Mouse (Mus musculus) forebrain, postnatal 0 days (tissue): Measurements from ENCODE around the gene Pdpk1. TPM values are rescaled to one million over a fixed set of nuclear protein-coding genes. Genes with fewer than 3 reads are reported as not detected.

Experiments used
- ATAC-seq: fragments of 200-750 bp; cut with Nextera tagmentation; 2 replicates; pipeline ENCODE4 v1.8.0; 2017; ENCODE audit warnings: mild to moderate bottlenecking, moderate library complexity
- DNase-seq: peaks from one replicate; pipeline ENCODE4 v3.0.0-alpha.2; 2015
- H3K27ac ChIP-seq: fragments of 300-500 bp; sonication (generic); 2 replicates; pipeline ENCODE4 v1.5.1; 2014; ENCODE audit warnings: low read depth, mild to moderate bottlenecking, antibody characterized with exemption, low read length, moderate library complexity, mixed read lengths
- H3K27me3 ChIP-seq: fragments of 300-500 bp; sonication (generic); 2 replicates; pipeline ENCODE4 v1.6.1; 2014; ENCODE audit warnings: mild to moderate bottlenecking, low read length, mixed read lengths; ENCODE audit not compliant: insufficient read depth
- H3K36me3 ChIP-seq: fragments of 300-500 bp; sonication (generic); 2 replicates; pipeline ENCODE4 v1.6.1; 2014; ENCODE audit warnings: mild to moderate bottlenecking, moderate library complexity; ENCODE audit not compliant: insufficient read depth
- H3K4me1 ChIP-seq: fragments of 300-500 bp; sonication (generic); 2 replicates; pipeline ENCODE4 v1.6.1; 2014; ENCODE audit warnings: antibody characterized with exemption; ENCODE audit not compliant: insufficient read depth
- H3K4me2 ChIP-seq: fragments of 300-500 bp; sonication (generic); 2 replicates; pipeline ENCODE4 v1.6.1; 2014; ENCODE audit warnings: low read depth, mild to moderate bottlenecking, moderate library complexity
- H3K4me3 ChIP-seq: fragments of 300-500 bp; sonication (generic); 2 replicates; pipeline ENCODE4 v1.5.1; 2014; ENCODE audit warnings: low read depth, low read length, mixed read lengths
- H3K9ac ChIP-seq: fragments of 300-500 bp; sonication (generic); 2 replicates; pipeline ENCODE4 v1.6.1; 2014; ENCODE audit warnings: mild to moderate bottlenecking
- H3K9me3 ChIP-seq: fragments of 300-500 bp; sonication (generic); 2 replicates; pipeline ENCODE4 v1.6.1; 2016; ENCODE audit warnings: low read length
- CTCF ChIP-seq: sonication (generic); IDR thresholded peaks from 2 replicates; pipeline ENCODE4 v1.5.1; 2016; ENCODE audit warnings: antibody characterized with exemption, control low read depth, low read depth
- WGBS: fragments of 180-500 bp; shearing (Covaris S2); extraction: QIAGEN DNeasy Blood & Tissue Kit; methylation state at CpG from one replicate; pipeline ENCODE4 v1.1.7; 2014; 5-methylcytosine and 5-hydroxymethylcytosine counted together
- polyA plus RNA-seq: library from polyadenylated mRNA; unstranded; fragments of >200 nt; fragmentation: Nextera tagmentation; extraction: Ambion mirVana; gene quantifications from 2 replicates; pipeline ENCODE4 v1.2.1, GENCODE M21; 2015
- total RNA-seq: library from RNA; depleted of rRNA; stranded (reverse); fragments of >200 nt; gene quantifications from 2 replicates; pipeline ENCODE4 v1.2.3, GENCODE M21; 2014; rRNA removed

The Pdpk1 gene
- total RNA-seq, result 50.9 and 55.8 TPM in 2 replicates
- 33.8 and 59.0 TPM in 2 replicates for polyA plus RNA-seq

- H3K36me3 ChIP-seq, result no peaks in the 10 kb centered on the region
- WGBS, result 91% methylated on average over 2 of the region's 2 CpGs
- H3K4me3 ChIP-seq, result peak within 1 kb of the TSS; percentile 32
- no peaks in the 10 kb centered on the region for H3K27me3 ChIP-seq
- peak within 1 kb of the TSS; percentile 41; the same call in 1 of the 2 replicates for H3K9ac ChIP-seq
- H3K4me2 ChIP-seq, result peak within 1 kb of the TSS; percentile 73
- no peak for ATAC-seq
- DNase-seq, result no peak
- no peaks in the 10 kb centered on the region for H3K9me3 ChIP-seq
- TF ChIP-seq CTCF, result no peak
- peaks cover 4% of the 10 kb centered on the region; the same call in 1 of the 2 replicates for H3K4me1 ChIP-seq
- H3K27ac ChIP-seq, result no peak within 1 kb of the TSS
Observed at GRCm38 (mm10) chr17:24150824-24151223, at the start of gene Pdpk1. Gene Pdpk1, minus strand, starts transcription at chr17:24150924.

DNA sequence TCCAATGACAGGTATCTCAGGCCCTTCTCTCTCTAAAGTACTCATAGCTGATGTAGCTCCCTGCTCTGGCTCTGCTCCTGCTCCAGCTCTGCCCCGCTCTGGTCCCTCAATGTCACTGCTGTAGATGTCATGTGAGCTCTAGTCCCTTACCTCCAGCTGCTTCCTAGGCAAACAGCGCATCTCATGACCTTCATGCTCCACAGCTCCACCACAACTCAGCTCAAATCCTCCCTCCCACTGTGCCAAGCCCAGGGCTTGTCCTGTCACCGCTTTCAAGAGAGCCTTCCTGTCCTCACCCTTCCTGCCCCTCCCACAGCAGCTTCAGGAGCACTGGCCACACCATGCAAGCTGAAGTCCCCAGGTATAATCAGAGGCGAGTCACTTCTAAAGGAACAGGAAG, 49.0 kb upstream of the Pdpk1 start:
- Histone ChIP-seq H3K4me1 (peaks cover 8% of the 10 kb centered on the region), H3K9ac (no peak overlapping the region), H3K27me3 (no peaks in the 10 kb centered on the region), H3K27ac (no peak overlapping the region), H3K4me3 (no peak overlapping the region), H3K9me3 (no peaks in the 10 kb centered on the region), H3K36me3 (no peaks in the 10 kb centered on the region), H3K4me2 (no peak overlapping the region)
- 76% methylated on average over 4 of the region's 4 CpGs for WGBS
- TF ChIP-seq CTCF, result no peak
- DNase-seq (no peak), ATAC-seq (no peak)

GRCm38 (mm10) chr17:24199252-24199651, 48.5 kb upstream of the Pdpk1 start:
- H3K27ac ChIP-seq, result 0 out of 2 replicates have a peak overlapping the region, but pooled peaks have one; percentile 35
- no peaks in the 10 kb centered on the region for H3K36me3 ChIP-seq
- no peak overlapping the region for H3K4me3 ChIP-seq
- DNase-seq, result peak; percentile 61
- H3K4me1 ChIP-seq, result peaks cover 3% of the 10 kb centered on the region; the same call in 1 of the 2 replicates
- H3K27me3 ChIP-seq, result no peaks in the 10 kb centered on the region
- H3K4me2 ChIP-seq, result no peak overlapping the region
- H3K9ac ChIP-seq, result no peak overlapping the region
- no peak for TF ChIP-seq CTCF
- ATAC-seq, result peak; percentile 58
- WGBS, result 55% methylated on average over 4 of the region's 4 CpGs
- H3K9me3 ChIP-seq, result no peaks in the 10 kb centered on the region

- Histone ChIP-seq H3K4me1 (no peaks in the 10 kb centered on the region), H3K9ac (no peak overlapping the region), H3K4me2 (no peak overlapping the region), H3K36me3 (no peaks in the 10 kb centered on the region), H3K4me3 (no peak overlapping the region), H3K9me3 (no peaks in the 10 kb centered on the region), H3K27ac (no peak overlapping the region), H3K27me3 (no peaks in the 10 kb centered on the region)
- WGBS, result 68% methylated on average over 15 of the region's 15 CpGs
- TF ChIP-seq CTCF, result no peak
- DNase-seq, result no peak
- ATAC-seq, result no peak
Observed at GRCm38 (mm10) chr17:24197032-24197824, 46.5 kb upstream of the Pdpk1 start.

DNA sequence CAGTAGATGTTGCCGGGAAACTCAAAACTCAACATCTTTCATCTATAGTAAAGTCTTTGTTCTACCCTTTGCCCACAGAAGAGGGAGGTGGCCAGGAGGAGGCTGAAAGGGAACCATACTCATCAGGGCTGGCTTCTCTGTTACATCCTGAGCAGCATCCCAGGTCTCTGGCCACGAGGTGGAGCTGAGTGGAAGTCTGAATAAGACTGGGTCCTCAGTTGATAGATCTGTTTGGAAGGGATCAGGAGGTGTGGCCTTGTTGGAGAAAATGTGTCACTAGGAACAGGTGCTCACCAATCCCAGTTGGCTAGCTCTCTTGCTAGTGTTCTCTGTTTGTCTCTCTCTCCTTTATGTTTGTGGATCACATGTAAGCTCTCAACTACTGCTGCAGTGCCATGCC, 44.6 kb upstream of the Pdpk1 start:
- no peak overlapping the region for H3K9ac ChIP-seq
- H3K4me3 ChIP-seq, result no peak overlapping the region
- no peak overlapping the region for H3K27ac ChIP-seq
- no peak for DNase-seq
- H3K9me3 ChIP-seq, result no peaks in the 10 kb centered on the region
- no peak for TF ChIP-seq CTCF
- no peak overlapping the region for H3K4me2 ChIP-seq
- ATAC-seq, result no peak
- H3K36me3 ChIP-seq, result no peaks in the 10 kb centered on the region
- H3K27me3 ChIP-seq, result no peaks in the 10 kb centered on the region
- no peaks in the 10 kb centered on the region for H3K4me1 ChIP-seq
- 65% methylated on average over 2 of the region's 2 CpGs for WGBS

GRCm38 (mm10) chr17:24193769-24194168, 43.0 kb upstream of the Pdpk1 start:
- no peaks in the 10 kb centered on the region for H3K27me3 ChIP-seq
- no peak overlapping the region for H3K4me3 ChIP-seq
- DNase-seq (no peak), ATAC-seq (no peak)
- H3K27ac ChIP-seq, result no peak overlapping the region
- H3K9ac ChIP-seq, result no peak overlapping the region
- no peak overlapping the region for H3K4me2 ChIP-seq
- TF ChIP-seq CTCF, result no peak
- no peaks in the 10 kb centered on the region for H3K9me3 ChIP-seq
- H3K36me3 ChIP-seq, result no peaks in the 10 kb centered on the region
- 89% methylated on average over 5 of the region's 5 CpGs for WGBS
- H3K4me1 ChIP-seq, result no peaks in the 10 kb centered on the region

DNA sequence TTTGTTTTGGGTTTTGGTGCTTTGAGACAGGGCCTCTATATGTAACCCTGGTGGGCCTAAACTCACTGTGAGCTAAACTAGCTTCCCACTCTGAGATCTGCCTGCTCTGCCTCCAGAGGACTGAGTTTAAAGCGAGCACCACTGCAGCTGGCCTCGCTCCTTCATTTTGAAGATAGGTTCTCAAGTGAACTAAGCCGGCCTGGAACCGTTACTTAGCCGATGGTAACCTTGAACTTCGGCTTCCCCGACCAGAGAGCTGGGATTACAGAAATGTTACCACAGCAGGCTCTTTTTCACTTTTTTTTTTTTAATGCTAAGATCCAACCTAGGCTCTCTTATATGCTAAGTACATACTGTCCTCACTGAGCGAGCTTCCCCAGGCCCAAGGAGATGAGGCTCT, 42.5 kb upstream of the Pdpk1 start:
- no peak overlapping the region for H3K27ac ChIP-seq
- no peak overlapping the region for H3K4me2 ChIP-seq
- peaks cover 4% of the 10 kb centered on the region for H3K36me3 ChIP-seq
- H3K9ac ChIP-seq, result no peak overlapping the region
- DNase-seq, result no peak
- no peak overlapping the region for H3K4me3 ChIP-seq
- no peaks in the 10 kb centered on the region for H3K4me1 ChIP-seq
- no peak for TF ChIP-seq CTCF
- no peak for ATAC-seq
- no peaks in the 10 kb centered on the region for H3K27me3 ChIP-seq
- H3K9me3 ChIP-seq, result no peaks in the 10 kb centered on the region
- 88% methylated on average over 8 of the region's 8 CpGs for WGBS
